Mouse (Mus musculus) R1 (cell line): ENCODE measurements around the gene Il1r1.

ENCODE experiments used
- DNase-seq: peaks from one replicate; pipeline ENCODE4 v3.0.0-alpha.2; 2018; ENCODE audit warnings: low read depth, low spot score

Il1r1 gene

DNA sequence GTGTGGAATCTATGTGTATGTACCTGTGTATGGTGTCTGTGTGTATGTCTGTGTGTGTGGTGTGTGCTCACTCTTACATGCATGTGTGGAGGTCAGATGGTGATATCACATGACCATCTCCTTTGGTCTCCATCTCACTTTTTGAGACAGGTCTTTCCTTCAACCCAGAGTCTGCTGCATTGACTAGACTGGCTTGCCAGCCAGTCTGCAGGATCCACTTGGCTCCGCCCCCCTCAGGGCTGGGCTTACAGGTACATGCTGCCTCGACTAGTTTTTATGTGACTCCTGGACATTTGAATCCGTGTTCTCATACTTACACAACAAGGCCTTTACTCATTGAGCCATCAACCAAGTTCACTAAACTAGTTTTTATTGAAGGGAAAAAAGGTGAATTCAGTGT lies 6.2 kb downstream of the Il1r1 start:
- DNase-seq: no peak

- no peak for DNase-seq
Observed at GRCm38 (mm10) chr1:40233217-40233616, 8.3 kb downstream of the Il1r1 start.

DNA sequence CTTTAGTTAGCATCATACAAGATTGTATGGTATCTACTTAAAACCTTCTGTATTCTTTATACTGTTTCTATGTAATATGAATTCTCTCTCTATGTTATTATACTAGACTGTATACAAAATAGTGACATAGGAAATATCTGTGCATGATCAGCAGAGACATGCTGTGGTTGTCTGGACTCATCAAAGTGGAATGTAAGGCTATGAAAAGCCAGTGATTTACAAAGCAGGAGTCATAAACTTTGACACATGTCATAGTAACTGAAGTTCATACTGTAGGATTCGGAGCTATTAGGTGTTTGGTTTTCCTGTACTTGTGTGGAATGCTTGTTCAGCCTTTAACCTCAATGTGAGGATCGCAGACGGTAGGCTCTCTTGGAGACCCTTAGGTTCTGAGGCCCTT lies 8.7 kb downstream of the Il1r1 start:
- DNase-seq: no peak

GRCm38 (mm10) chr1:40235597-40236249 lies 10.8 kb downstream of the Il1r1 start:
- DNase-seq: no peak

- DNase-seq: no peak
Observed at GRCm38 (mm10) chr1:40236694-40237093, 11.8 kb downstream of the Il1r1 start.

DNA sequence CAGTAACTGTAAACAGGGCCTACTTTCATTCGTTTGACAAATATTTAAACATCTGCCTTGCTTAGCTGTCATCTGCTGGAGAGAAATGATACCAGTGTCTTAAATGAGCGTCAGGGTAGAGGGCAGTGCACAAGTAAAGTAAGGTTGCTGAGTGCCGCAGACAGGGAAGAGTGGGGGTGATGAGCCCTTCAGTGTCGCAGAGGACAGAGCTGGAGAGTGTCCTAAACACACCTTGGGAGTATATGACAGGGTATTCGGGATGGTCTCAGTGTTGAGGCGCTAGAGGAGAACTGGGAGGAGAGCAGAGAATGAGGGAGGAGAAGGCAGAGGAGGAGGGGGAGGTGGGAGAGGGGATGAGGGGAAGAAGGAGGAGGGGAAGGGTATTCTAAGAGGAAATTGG lies 12.2 kb downstream of the Il1r1 start:
- no peak for DNase-seq

- DNase-seq: no peak
Observed at GRCm38 (mm10) chr1:40240353-40241092, 15.6 kb downstream of the Il1r1 start.

- no peak for DNase-seq
Observed at GRCm38 (mm10) chr1:40242717-40243116, 17.8 kb downstream of the Il1r1 start.

DNA sequence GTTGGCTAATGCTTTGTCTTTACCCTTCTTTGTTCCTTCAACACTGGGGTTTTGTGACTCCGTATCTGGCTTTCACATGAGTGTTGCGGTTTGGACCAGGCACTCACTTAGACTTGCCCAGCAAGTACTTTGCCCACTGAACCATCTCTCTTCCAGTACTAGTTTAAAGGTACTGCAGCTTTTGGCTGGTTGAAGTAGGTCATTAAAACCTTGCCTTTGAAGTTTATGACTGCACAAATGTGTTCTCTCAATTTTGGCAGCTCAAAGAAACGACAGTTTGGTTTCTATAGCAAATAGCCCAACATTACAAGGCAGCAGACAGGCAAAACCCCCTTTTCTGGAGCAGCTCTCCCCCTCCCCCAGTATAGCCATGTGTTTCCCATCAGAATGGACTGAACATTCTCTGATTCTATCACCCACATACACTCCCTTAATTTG lies 18.7 kb downstream of the Il1r1 start:
- DNase-seq: peak; percentile 10

GRCm38 (mm10) chr1:40250425-40250824 lies 25.5 kb downstream of the Il1r1 start:
- no peak for DNase-seq

DNA sequence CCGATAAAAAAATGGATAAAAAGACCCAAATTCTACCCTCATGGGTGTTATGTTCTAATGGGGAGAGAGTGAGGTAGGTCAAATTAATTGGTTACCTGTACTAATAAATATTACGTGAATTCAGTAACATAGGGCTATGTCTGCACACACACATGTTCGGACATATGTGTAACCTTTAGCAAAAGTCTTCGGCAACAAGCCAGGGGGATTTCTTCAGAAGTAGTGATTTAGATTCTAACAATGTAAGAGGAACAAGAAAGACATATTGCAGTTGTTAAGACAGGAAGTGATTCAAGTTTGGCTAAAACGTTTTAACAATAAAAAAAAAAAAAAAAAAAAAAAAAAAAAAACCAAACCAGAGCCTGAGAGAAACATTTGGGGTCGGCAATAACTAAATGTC lies 27.6 kb downstream of the Il1r1 start:
- DNase-seq: no peak

- no peak for DNase-seq
Observed at GRCm38 (mm10) chr1:40253940-40254339, 29.1 kb downstream of the Il1r1 start.

DNA sequence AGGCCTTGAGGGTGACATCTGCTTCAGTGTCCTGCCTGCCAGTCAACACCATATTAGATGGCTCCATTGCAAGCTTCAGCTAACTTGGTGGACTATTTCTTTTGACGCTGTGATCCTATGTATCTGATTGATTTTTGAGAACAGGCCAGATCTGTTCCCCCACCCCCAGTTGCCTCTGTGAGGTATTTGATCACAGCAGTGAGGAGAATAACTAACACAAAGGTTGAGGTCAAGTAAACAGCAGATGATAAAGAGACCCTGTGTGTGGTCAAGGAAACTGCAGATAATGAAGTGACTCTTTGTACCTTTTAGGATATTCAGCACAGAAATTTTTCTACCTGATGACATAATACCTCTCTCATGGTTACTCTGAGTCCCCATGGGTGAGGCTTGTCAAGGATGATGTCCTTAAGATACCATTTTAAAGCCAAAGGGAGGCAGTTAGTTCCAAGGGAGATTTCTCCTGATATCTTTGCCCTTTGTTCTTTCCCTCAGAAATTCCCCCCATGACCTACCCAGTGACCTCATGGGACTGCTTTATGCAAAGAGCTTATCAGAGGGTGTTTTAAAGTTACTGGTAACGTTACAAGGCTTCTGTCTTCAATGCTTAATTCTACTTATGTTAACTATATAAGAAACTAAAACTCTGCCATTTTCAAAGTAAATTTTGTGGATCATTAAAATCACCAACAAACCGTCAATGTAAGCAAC lies 29.6 kb downstream of the Il1r1 start:
- no peak for DNase-seq

DNA sequence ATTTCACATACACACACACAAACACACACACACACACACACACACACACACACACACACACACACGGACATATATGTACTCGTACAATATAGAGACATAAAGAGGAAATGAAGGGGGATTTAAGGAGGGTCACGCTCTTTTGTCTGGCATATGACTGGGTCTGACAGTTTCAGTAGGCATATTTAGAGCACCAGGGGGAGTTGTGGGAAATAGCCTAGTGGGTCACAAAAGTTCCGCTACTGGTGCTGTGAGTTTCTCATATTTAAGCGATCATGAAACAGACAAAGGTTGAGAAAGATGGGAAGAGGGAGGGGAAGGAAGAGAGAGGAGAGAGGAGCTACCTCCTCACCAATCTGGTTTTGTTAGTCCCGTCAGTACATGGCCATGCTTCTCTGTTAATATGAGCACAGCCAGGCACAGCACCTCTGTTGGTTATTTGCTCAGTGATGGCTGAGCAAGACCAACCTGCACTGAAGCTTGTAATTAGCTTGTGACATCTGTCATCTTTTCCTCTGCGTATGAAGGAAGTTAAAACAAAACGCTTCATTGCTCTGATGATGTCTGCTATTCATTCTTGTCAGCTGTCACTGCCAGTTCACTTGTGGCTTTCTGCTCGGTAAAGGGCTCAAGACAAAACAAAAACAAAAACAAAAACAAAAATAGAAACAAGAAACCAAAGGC lies 37.7 kb downstream of the Il1r1 start:
- DNase-seq: no peak

GRCm38 (mm10) chr1:40263122-40263498 lies 38.2 kb downstream of the Il1r1 start:
- DNase-seq: no peak

DNA sequence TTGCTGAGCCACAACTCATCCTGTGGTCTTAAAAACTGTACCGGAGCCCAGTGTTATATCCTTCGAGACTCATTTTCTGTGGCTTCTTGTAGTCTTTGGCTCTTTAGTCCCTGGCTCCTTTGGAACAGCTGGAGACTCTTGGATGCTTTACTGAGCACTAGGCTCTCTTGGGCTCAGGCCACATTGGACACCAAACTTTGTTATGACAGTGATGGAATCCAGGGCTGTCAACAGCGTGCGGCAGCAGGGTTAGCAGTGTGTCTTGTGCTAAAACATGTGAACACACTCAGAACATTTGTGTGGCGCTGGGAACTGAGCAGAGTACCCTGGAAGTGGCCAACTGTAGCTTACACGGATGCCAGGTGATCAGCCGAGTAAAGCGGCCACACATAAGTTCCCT lies 38.8 kb downstream of the Il1r1 start:
- no peak for DNase-seq

GRCm38 (mm10) chr1:40265301-40265835 lies 40.5 kb downstream of the Il1r1 start:
- DNase-seq: no peak

DNA sequence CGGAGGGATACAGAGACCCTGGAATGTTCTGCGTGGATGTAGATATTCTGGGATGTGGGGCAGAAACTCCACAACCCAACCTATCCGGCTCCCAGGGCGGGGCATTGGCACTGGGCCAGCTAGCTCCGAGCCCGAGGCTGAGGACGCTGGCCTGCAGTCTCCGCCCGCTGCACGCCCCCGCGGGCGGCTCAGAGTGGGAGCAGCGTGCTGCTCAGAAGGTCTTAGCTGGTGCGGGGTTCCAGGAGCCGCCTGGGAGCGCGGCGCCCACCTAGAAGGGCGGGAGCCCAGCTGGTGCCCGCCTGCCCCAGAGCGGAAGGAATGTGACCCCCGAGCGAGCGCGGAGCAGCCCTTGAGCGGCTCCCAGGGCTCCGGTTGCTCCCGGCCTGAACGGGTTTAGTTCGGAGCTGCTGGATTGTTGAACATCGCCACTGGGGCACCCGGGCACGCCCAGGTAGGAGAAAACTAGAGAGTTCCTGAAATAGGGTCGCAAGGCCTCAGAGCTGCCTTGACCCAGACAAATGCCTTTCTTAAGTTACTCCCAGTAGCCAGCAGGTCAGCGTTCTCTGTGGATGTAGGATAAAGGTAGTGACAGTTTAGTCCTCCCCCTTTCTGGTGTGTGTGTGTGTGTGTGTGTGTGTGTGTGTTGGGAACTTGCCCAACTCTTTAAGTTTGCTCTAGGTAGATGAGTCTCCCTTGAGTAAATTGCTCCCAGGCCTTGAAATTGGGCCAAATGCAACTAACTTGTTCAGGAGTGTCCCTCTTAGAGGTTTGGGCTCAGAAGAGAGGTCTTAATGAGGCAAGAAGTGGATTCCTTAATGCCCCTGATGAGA lies 41.8 kb downstream of the Il1r1 start:
- DNase-seq: peak; percentile 44

GRCm38 (mm10) chr1:40267846-40268245 lies 43.0 kb downstream of the Il1r1 start:
- no peak for DNase-seq

GRCm38 (mm10) chr1:40268536-40268935 lies 43.7 kb downstream of the Il1r1 start:
- DNase-seq: no peak

- no peak for DNase-seq
Observed at GRCm38 (mm10) chr1:40270415-40270814, 45.5 kb downstream of the Il1r1 start.
